Mouse (Mus musculus): ENCODE results near the gene Hrh3.

Hrh3 gene

GRCm38 (mm10) chr2:180105441-180106190 lies 1.3 kb upstream of the Hrh3 start:
- peak; percentile 30 for DNase-seq

DNA sequence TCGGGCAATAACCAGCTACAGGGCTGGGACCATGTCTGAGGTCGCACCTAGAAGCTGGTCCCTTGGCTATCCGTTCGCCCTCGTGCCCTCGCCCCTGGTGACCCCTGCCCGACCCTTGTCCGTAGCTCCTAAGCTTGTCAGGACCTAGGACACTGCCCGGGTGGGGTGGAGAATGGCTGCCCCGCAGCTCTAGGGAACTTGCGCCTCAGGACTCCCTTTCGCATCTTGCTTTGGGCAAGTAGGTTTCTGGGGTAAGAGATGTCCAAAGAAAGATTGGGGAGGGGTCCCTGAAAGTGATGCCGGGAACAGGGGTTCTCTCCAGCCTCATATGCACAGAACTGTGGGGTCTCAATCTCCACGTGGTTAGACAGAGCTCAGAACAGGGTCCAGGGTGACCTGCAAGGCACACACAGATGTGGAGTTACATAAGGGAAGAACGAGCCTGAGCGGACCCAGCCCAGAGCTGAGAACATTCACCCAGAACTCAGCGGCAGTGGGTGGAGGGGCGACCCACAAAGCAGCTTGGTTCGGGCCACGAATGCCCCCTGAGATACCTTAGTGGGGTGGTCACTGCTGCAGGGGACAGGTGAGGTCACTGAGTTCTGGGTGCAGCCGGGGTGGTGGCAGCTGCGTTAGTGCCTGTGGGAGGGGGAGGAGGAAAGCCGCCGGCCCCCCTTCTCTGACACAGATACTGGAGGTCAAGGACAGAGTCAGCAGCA lies 530 bp upstream of the Hrh3 start:
- no peak for DNase-seq

- DNase-seq = peak; percentile 46
Observed at GRCm38 (mm10) chr2:180103151-180103977, 924 bp downstream of the Hrh3 start.

- peak; percentile 37 for DNase-seq
Observed at GRCm38 (mm10) chr2:180099529-180099928, 4.8 kb downstream of the Hrh3 start.

- DNase-seq = no peak
Observed at GRCm38 (mm10) chr2:180098167-180098566, 6.1 kb downstream of the Hrh3 start.

GRCm38 (mm10) chr2:180097585-180097984 lies 6.7 kb downstream of the Hrh3 start:
- DNase-seq = no peak

DNA sequence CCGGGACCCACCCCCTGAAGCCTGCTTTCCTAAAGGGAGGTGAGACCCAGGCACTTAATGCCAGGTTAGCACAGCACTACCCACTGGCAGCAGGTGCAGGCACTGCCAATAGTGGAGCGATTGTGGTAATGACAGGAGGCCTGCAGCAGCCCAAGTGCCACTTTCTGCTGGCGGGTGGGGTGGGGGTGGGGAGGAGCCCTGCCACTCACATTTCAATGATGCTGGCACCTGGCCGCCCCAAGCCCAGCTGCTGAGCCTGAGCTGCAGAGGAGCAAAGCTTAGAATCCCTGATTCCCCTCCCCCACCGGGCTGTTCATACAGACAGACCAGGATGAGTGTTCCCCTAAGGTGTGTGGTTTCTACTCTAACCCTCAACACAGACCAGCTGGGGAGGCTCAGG lies 8.6 kb downstream of the Hrh3 start:
- no peak for DNase-seq

GRCm38 (mm10) chr2:180090285-180090684 lies 14.0 kb downstream of the Hrh3 start:
- DNase-seq = no peak

DNA sequence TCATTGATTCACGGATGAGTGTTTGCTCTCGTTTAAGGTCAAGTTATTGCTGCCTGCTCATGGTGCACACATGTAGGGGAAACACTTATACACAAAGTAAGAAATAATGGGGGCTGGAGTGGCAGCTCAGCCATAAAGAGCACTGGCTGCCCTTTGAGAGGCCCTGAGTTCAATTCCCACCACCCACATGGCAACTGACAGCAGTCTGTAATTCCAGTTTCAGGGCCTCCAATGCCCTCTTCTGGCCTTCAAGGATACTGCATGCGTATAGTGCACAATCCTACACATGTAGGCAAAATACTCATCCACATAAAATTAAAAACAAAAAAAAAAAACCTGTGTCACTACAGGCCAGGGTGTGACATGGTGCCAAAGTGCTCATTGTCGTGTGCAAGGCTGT lies 16.8 kb downstream of the Hrh3 start:
- DNase-seq = no peak

DNA sequence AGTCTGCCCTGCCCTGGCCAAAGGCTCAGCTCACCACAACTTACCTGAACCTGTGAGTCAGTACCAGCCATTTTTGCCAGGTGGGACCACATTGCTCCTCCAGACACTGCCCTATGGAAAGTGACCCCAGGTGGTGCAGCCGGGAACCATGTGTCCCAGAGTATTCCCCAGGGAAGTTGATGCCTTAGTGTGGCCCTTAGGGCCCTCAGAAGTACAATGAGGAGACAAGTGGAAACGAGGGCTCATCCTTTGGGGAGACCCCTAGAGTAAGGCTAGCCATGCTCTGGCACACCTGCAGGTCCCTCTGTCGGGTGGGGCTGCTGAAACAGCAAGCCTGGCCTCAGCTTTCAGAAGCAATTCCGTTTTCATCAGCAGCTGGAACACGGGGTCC lies 17.7 kb downstream of the Hrh3 start:
- DNase-seq = no peak

DNA sequence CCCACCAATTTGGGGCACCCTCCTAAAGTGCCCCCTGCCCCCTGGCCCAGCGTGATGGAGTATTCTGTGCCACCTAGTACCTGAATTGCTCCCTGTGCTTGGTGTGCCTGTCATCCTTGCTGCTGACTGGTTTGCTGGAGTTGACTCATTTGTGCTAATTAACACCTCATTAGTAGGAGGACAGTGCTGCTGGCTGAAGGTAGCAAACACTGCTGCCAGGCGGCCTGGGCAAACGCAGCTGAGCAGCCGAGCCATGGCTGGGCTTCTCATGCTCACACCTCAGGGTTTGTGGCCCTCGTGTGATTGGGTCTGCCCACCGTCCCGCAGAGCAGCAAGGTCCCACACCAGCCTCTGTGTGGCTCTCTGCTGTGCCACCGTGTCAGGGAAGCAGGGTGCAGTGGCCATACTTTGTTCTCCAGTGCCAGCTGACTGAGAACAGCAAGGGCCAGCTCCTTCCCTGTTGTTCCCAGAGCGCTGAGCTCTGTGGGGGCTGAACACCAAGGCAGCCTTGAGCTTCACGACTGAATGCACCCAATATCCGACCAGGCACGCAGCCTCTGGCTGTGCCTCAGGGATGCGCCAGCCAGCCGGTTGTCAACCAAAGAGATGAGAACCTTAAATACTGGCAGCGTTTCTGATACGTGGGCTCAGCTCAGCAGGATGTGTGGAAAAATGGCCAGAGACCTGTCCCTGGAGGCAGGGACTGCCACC lies 18.2 kb downstream of the Hrh3 start:
- DNase-seq = peak; percentile 47

GRCm38 (mm10) chr2:180084565-180084964 lies 19.7 kb downstream of the Hrh3 start:
- DNase-seq = no peak

GRCm38 (mm10) chr2:180083063-180083462 lies 21.2 kb downstream of the Hrh3 start:
- no peak for DNase-seq

DNA sequence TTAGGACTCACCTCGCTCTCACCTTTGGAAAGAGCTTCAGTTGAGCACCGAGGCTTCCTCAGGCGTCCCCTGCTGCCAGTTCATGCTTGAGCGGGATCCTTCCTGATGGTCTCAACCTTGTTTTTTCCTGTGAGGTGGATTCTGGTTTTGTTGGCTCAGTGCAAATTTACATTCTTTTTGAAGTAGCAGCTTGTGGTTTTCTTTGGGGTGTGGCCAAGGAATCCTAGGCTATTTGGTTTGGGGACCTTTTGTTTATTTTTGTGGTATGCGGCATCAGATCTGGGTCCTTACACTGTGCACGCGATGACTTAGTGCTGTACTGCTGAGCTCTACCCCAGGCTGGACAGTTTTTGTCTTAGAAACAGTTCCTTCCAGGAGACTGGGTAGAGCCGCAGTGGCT lies 23.6 kb downstream of the Hrh3 start:
- DNase-seq = no peak

DNA sequence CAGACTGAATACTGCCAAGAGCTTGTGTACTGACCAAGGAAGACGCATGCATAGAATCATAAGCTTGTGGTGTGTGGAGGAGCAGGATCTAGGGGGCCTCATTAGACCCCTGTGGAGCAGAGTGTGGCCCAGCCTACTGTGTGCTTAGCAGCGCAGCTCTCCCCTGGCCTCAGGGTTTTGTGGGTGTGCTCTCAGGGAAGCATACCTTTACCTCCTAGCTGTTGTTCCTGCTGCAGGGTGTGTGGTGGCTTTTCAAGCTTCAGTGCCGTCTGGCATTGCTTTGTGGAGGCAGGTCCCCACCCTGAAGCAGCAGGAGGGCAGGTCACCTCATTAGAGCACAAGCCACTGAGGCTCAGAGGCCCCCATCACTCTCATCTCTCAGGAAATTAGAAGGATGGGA lies 26.7 kb downstream of the Hrh3 start:
- DNase-seq = no peak

GRCm38 (mm10) chr2:180072886-180073285 lies 31.4 kb downstream of the Hrh3 start:
- DNase-seq = no peak

- DNase-seq = no peak
Observed at GRCm38 (mm10) chr2:180071671-180072070, 32.6 kb downstream of the Hrh3 start.

- DNase-seq = peak; percentile 95
Observed at GRCm38 (mm10) chr2:180070481-180071453, 33.5 kb downstream of the Hrh3 start, which contains the start of gene Mtg2. Gene Mtg2 (plus strand): TSS chr2:180070588.

DNA sequence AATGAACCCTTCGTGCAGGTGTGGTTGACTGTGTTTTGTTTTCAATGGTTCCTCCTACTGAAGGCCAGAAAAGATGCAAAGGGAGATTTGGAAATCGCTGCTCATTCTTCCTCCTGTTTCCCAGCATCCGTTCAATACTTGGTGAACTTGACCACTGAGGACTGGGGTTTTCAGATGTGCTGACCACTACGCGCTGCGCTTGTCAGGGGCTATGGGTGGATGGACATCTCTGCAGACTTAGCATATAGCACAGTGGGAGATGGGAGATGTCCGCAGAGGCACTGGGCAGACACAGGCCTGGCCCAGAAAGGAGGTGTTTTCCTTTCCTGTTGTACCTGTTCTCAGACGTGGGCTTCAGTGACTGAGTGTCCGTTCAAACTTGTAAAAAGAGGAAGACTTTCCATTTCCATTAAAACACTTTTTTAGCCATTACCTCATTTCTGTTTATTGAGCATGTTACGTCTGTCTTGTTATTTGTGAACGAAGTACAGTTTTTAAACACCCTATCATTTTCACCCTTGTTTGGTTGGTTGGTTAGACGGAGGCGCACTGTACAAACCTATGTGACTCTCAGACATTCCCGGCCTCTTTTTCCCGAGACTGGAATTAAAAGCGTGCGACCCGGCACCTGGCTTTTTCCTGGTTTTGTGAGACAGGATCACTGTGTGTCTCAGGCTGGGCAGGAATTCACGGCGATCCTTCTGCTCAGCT lies 34.4 kb downstream of the Hrh3 start:
- no peak for DNase-seq

- DNase-seq = no peak
Observed at GRCm38 (mm10) chr2:180063338-180064131, 40.8 kb downstream of the Hrh3 start.
